Mouse (Mus musculus): ENCODE data around the gene Enc1. TPM values are rescaled to one million over a fixed set of nuclear protein-coding genes. Genes with fewer than 3 reads are reported as not detected.

The Enc1 gene
- total RNA-seq (2021) = 10 to 100 TPM in 1 of 2 experiments, 1 to 10 TPM in 1; 6.2 to 10.6 TPM
- long read RNA-seq, experiment 1 = 0 reads
- long read RNA-seq, experiment 2, partial matches to known transcripts = 0 of 1 reads
- long read RNA-seq, experiment 2, other reads (novel, unspliced or antisense) = 1 of 1 reads

DNA sequence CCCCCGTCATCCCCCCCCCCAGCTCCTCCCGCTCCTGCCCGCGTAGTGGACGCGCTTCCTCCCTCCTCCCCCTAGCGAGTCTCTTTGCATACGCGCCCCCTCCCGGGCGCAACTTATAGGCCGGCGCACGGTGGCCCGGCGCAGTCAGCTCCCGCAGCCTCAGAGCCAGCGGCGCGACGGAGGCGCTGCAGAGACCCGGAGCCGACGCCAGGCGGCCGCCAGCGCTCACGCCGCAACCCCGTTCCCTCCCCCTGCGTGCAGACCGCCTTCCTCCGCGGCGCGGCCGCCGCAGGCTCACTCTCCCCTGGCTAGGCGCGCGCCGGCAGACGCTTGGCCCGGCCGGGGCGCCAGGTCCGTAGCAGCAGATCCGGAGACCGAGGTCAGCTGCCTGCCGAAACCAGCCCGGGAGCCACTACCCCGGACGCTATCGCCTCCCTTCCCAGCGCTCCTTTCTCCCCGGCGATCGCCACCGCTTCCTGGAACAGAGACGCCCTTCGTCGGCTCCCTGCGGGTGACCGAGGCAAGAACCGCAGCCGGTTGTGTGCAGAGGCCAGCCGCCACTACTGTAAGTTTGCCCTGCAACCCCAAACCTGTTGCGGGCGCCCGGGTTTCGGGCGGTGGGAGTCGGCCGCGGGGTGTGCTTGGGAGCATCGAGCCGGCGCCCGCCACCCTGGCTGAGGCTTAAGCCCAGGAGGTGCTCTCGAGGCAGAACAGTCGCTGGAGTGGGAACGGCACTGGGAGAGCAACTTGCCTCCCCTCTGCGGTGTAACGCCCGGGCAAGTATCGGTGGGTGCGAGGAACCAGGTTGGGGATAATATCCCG lies at the start of gene Enc1:
Gene Enc1, plus strand, starts transcription at position 141 of the 822 bp plus-strand sequence.
- peak; percentile 90 to 93 for DNase-seq (ENCODE audit: low spot score in 2 of 2)

DNA sequence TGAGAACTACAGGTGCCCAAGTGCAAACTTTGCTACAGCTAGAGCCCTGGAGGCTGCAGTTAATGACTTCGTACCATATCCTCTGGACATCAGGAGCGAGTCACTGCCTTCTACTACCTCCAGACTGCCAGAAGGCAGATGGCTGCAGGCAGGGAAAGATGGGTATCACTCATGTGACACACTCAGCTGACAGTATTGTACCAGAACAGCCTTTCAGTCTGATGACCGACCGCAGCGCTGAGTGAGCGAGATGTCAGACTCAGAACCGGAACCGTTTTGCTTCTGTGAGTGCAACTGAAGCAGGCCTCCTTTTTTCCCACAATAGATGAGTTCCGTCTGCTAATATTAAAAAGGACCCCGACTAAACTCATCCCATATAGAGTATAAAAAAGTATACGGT lies 48.3 kb upstream of the Enc1 start:
- no peak for DNase-seq (ENCODE audit: low spot score in 2 of 2)

DNA sequence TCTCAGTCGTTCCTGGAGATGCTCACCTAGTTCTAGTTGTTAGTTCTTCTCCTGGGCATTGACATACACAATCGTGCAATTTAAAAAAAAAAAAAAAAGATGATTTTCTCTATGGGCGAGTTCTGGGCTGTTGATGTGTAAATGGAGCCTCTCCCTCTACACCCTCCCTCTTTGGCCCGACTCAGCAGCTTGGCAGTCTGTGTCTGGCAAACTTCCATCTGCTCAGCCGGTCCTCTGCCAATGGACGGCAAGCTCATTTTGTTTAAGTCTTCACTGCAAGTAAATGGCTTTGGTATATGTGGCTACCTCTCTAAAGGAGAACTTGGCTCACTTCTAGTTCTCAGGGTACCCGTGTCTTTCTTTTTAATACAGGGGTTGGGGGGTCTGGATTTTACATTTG lies 47.5 kb upstream of the Enc1 start:
- peak in 1 of 2 experiments; percentile 37 for DNase-seq (ENCODE audit: low spot score in 2 of 2)

DNA sequence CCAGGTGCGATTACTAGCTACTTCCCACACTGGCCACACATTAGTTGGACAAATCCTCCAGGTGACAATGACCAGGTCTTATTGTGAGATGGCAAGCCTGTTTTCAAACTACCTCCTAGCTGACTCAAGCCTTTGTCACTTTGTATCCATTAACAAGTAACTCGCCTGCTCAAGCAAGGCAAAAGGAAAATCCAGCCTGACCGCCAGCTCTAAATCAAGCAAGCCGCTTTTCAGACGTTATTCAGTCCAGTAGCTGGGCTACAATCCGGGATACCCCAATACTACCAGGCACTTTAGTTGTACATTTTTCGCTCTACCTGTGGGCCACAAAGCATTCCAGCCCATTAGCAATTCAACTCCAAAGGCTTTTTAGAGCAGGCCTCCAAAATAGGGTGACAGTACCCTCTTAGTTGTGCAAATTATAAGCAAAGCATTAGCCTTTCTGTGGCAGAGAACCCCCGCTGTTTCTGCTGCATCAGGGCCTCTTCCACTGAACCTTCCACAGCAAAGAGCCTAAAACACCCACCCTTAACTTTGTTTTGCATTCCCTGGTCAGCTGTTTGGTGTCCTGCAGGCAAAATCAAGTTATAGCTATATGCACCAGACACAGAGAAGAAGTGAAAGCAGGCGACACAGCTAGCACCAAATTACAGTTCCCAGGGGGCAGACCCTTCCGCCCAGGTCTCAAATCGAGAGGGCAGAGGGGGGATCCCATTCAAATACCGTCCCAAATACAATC lies 44.5 kb upstream of the Enc1 start:
- no peak for DNase-seq (ENCODE audit: low spot score in 2 of 2)

DNA sequence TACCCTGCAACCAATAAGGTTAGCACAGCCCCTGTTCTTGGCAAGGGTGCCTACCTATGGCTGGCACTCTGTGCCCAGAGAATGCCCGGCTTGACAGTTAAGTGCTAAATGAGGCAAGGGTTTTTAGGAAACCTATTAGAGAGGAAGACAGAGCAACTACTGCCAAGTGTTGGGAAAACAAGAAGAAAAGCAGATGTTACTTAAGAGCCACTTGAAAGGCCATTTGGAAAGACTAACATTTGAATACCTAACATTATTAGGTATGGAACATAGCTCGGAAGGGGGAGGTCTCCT lies 44.0 kb upstream of the Enc1 start:
- DNase-seq (ENCODE audit: low spot score in 2 of 2) = no peak

DNA sequence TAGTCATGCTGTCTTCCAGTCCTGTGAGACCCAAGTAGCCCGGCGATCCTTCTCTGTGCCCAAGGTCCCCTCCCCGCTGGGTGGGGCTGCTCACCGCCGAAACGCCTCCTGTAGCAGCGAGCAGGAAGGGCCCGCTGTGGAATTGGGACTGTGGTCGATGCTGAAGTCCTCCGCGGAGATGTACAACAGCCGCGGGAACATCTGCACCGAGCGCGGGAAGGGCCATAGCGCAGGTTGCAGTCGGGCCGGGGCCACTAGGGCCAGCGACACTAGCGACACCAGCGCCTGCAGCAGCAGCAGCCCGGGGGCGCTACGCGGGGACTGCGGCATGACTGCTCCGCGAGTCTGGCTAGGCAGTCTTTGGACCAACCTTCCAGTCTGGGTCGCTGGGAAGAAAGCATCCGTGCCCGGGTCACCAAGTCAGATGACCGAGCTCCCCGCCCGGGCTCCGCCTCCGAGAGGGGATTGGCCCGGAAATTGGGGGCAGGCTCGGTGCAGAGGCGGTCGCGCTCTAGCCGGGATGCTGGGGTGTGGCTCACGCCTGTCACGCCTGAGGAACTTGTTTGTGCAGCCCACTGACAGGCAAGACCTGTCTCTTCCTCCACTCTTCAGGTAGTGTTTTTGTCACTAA lies 42.9 kb upstream of the Enc1 start, which contains the start of gene Hexb:
Gene Hexb, minus strand, starts transcription at position 426 of the 631 bp plus-strand sequence.
- peak; percentile 88 to 90 for DNase-seq (ENCODE audit: low spot score in 2 of 2)

DNA sequence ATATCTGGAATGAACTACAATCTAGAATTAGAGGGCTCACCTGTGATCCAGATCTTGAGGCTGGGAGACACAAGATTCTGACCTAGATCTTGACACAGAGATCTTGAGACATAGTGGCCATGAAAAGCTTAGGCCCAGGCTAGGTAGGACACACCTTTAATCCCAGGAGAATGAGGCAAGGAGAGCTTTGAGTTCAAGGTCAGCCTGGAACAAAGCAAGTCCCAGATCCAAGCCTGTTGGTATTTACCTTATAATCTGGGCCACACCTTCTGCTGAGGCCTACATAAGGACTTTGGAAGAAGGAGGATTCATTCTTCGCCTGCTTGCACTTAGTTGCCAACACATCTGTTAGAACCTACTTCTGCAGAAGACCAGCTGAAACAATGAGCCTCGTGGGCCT lies 41.8 kb upstream of the Enc1 start:
- DNase-seq (ENCODE audit: low spot score in 2 of 2) = no peak

DNA sequence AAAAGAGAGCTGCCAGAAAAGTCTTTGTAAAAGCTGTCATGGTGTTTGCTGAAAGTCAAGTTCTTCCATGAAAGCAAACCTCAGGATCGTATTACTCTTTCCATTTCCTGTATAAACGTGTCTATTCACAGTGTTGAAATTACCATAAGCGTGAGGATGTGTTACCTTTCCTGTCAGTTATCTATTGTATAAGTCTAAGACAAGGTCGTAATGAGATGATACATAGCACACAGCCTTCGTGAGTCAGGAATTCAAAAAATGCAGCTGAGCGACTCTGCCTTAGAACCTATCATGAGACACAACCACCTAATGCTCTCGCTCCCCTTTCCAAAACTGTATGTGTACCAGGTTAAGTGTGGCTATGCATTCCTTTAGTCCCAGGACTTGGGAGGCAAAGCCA lies 39.8 kb upstream of the Enc1 start:
- DNase-seq (ENCODE audit: low spot score in 2 of 2) = no peak

DNA sequence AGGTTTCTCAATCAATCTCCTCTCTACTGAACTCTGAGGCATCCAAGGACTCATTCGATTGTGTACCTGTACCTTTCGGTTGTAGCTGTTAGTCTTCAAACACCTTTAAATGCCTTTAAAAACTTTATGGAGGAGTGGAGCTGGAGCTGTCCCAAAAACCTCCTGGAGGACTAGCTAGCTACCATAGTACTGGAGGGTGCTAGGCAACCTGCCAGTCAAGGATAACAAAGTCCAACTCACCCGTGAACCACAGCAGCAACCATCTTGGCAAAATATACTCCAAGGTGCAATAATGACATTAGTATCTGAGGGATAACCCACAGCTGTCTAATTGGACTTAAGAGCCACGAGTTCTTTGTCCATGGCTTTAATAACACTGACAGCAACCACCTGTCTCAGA lies 39.0 kb upstream of the Enc1 start:
- DNase-seq (ENCODE audit: low spot score in 2 of 2) = no peak

DNA sequence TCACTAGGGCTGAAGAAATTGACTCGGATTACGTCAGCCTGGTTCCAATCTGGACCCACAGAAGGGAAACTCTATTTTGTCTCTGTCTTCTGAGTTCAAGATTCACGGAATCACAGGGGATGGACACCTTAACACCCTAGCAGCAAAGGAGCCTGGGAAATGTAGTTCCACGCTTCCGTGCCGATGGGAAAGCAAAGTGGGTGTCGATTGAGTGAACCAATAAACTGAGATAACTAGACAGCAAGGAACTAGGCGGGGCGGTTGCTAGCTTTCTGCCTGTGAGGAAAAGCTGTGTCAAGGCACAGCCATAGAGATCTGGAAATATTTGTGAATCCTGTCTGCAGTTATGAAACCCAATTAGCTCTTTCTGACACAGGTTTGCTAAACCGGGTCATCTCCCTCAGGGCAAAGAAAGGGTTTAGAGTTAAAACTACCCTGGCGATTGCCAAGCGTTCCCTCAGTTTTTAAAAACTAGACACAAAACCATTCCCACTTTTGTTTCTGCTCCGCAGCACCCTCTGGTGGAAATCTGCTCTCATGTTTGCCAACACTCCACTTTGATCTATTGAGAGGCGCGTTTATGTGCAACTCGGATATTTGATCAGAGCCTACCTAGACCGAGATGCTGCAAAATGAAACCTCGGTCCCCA lies 35.7 kb upstream of the Enc1 start:
- DNase-seq (ENCODE audit: low spot score in 2 of 2) = peak; percentile 77 to 85

DNA sequence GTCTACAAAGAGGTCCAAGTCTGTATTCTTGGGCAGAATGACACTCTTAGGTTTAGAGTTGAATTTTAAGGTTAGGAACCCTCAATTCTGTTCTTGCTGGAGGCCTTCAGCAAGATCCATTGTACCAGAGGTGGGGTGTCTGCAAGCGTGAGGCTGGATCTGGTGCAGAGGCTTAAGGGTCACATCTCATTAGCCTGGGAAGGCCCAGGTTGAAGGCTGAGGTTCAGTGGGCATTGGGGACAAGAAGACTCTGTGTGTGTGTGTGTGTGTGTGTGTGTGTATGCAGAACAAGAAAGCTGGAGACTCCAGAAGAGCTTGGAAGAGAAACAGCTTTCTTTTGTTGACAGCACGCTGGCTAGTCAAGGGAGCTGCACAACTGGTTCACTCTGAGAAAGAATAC lies 34.9 kb upstream of the Enc1 start:
- DNase-seq (ENCODE audit: low spot score in 2 of 2) = no peak

DNA sequence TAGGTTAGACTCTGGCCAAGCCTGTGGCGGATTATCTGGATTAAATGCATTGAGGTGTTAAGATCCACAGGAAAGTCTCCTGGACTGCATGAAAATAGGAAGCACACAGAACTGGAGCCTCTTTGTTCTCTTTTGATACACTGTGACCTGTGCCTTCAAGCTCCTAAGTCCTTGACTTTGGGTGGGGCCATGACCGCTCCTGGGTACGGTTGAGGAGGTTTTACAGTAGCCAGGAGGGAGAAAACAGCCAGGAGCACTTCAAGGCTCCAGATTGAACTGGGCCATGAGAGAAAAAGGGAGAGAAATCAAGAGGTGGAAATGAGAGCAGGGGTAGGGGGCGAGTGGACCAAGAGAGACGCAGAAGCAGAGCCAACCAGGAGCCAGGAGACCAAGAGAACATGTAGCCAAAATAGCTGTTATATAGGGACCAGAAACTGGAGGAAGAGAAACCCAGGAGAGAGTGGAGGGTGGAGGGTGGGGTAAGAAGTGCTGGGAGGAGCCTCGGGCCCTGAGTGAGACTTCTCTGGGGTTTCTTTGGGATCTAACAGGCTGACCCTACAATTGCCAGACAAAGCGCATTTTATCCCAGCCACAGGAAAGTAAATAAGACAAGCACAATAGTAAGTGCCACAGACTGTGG lies 33.3 kb upstream of the Enc1 start:
- no peak for DNase-seq (ENCODE audit: low spot score in 2 of 2)

DNA sequence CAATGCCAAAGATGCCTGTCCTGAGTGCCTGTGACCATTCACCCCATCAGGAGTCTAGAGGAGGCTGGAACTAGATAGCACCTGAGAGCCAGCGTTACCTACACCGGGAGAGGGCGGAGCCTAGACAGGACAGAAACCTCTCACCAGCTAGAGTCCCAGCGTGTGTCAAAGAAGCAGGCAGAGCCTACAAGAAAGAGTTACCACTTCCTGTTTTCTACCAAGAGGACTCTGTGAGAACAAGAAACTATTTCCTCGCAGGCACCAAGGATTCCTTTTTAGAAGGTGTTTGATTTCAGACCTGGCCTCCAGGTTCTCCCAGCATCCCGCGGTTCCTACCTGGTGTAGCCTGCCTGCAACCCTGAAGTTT lies 32.8 kb upstream of the Enc1 start:
- DNase-seq (ENCODE audit: low spot score in 2 of 2) = no peak

DNA sequence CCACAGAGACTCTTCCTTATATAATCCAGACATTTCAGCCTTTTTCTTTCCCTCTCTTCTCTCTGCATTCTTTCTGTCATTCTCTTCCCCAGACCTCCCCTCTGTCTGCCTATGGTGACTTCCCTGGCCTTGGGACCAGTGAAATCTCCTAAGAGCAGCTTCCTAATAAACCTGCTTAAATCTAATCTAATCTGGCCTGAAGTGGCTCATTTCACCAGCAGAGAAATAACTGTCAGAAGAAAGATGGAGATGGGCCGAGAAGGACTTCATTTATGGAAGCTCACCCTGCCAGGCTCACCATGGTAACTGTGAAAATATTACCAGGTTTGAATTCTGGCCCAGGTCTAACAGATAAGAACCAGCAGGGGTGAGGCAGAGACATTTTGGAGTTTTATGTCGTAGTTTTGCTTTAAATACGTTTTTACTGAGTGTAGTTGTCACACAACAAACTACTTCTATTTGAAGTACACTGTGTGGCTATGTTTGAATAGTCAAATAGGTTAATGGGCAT lies 32.4 kb upstream of the Enc1 start:
- no peak for DNase-seq (ENCODE audit: low spot score in 2 of 2)

DNA sequence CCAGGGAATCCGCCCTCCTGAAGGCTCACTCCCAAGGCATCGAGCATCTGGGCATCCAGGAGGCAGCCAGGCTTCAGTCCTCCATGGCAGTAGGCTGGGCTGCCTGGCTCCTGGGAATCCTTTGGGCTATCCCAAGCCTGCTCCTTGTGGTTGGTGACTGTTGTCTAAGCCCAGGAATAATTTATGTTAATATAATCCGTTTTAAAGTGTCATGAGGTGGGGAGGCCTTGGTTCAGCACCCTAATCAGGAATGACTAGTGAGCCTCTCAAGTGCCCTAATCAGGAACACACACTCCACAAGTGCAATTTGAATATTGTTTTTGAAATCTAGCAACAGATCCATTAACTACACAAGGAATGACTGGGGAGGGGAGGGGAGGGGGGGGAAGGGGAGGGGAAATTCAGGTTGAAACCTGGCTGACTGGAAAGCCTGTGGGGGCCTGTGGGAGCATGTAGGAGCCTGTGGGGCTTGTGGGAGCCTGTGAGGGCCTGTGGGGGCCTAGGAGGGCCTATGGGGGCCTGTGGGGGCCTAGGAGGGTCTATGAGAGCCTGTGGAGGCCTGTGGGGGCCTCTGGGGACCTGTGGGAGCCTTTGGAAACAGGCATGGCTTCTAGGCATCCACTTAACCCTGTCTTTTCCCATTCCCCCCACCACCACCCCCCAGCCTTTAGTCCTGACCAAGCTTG lies 26.2 kb upstream of the Enc1 start:
- no peak for DNase-seq (ENCODE audit: low spot score in 2 of 2)

DNA sequence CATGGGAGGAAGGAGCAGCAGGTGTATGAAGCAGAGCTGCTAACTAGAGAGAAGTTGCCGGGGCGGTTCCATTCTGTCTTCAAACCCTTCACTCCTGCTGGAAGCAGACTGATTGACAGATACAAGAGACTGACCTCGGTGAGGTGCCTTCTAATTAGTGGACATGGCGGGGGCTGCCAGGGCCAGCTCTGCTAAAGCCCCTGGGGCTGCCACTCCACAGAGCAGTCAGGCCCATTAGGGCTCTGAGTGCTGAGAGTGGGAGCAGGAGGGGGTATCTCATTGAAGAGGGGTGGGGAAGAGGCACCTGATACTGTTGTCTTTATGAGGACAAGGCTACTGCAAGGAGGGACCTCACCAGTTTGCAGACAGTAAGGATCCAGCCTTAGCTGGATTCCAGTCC lies 25.3 kb upstream of the Enc1 start:
- DNase-seq (ENCODE audit: low spot score in 2 of 2) = no peak

DNA sequence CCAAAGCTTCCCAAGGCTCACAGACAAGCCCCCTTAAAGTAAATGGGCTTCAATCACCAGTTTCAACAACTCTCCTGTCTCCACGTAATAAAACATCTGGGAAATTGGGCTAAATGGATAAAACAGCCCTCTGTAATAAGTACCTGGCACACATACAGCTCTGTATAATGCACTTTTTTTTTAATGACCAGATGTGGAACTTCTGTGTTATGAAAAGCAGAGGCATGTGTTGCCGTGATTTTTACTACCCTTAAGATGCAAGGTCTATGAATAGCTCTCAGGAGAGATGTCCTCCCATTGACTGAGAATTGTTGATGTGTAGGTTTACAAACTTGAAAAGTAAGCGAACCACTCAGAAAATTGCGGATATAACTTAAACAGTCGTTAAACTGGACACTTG lies 24.7 kb upstream of the Enc1 start:
- no peak for DNase-seq (ENCODE audit: low spot score in 2 of 2)

DNA sequence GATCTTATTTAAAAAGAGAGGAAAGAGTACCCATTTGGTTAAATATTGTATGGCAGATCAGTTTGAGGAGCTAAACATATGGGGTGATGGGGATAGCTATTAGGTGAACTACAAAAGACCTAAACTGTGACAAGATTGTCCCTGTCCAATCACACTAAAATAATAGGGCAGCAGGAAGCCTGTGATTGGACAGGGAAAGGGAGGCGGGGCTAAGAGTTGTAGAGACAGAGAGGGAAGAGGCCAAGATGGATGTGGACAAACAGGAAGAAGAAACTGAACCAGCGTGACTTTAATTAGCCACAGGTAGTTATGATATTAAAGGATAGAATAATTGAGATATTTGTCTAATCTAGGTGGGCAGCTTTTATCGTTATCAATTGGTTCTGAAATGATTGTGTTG lies 20.9 kb upstream of the Enc1 start:
- DNase-seq (ENCODE audit: low spot score in 2 of 2) = no peak

DNA sequence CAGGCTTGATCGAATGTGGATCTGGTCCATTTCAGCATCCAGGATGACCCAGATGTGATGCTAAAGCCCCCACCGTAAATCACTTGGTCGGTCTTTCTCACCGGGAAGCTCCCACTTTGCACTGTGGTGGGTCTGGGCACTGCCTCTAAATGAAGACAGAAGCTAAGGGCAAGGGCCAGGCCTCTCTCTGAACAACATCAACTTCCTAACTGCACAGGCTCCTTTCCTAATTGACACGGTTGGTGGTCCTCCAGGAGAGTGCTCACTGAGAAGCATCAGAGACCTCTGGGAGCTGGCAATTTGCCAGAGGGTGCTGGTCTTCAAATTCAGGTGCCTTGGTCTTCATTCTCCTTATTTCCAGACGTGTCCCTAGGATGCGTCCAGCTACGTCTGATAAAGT lies 17.0 kb upstream of the Enc1 start:
- no peak for DNase-seq (ENCODE audit: low spot score in 2 of 2)

DNA sequence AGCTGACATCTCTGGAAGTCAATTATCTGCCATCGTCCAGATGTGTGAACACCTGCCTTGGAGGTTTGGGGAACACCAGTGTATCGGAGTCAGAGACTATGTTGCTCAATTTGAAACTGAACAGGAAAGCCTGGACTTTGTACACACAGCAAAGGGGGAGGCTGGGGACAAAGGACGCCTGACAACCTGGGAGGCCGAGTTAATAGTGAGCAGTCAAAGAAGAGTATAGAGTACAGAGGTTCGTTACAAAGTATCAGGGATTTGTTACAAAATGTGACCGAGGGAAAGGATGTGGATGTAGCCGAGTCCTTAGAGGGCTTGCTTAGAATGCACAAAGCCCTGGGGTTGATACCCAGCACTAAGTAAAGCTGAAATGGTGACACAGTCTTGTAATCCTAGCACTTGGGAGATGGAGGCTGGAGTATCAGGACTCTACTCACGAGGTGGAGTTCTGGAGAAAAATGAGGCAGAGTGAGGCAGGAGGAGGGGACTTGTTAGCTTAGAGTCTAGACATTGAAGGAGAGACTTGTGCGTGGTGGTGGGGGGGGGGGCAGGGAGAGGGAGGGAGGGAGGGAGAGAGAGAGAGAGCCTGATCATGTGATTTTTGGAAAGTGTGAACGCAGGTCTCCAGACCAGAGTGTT lies 16.4 kb upstream of the Enc1 start:
- no peak for DNase-seq (ENCODE audit: low spot score in 2 of 2)

Measured in adrenal gland, adult 18-20 months (tissue).